Mouse (Mus musculus) myocyte (in vitro differentiated cells): ENCODE data around the gene Ubac2.

Experiments used
- CEBPB ChIP-seq: IDR thresholded peaks from 2 replicates; pipeline ENCODE4 v1.6.1; 2011; ENCODE audit warnings: mild to moderate bottlenecking, moderate library complexity; ENCODE audit not compliant: poor library complexity, insufficient read depth, severe bottlenecking
- E2F4 ChIP-seq: IDR thresholded peaks from one replicate; pipeline ENCODE4 v1.6.1; 2011; ENCODE audit warnings: mild to moderate bottlenecking, control low read depth, moderate library complexity; ENCODE audit not compliant: insufficient read depth
- POLR2A ChIP-seq: IDR thresholded peaks from one replicate; pipeline ENCODE4 v1.6.1; 2011; ENCODE audit warnings: low read depth, mild to moderate bottlenecking, control low read depth, moderate library complexity; ENCODE audit not compliant: insufficient read length

GRCm38 (mm10) chr14:121876860-121877259 lies 1.6 kb upstream of the Ubac2 start:
- TF ChIP-seq POLR2A (no peak), CEBPB (no peak), E2F4 (no peak)
